Mouse (Mus musculus) heart, embryonic 15.5 days (tissue): ENCODE measurements around the gene Slc23a3. TPM values are rescaled to one million over a fixed set of nuclear protein-coding genes. Genes with fewer than 3 reads are reported as not detected.

Source experiments
- ATAC-seq: fragments of 200-750 bp; cut with Nextera tagmentation; replicated peaks from 2 replicates; pipeline ENCODE4 v1.8.0; 2017; ENCODE audit warnings: low read depth, moderate TSS enrichment; ENCODE audit not compliant: insufficient number of reproducible peaks, insufficient read depth, low FRiP score
- H3K27ac ChIP-seq: fragments of 300-500 bp; sonication (generic); 2 replicates; pipeline ENCODE4 v1.5.1; 2015; ENCODE audit warnings: mild to moderate bottlenecking, inconsistent platforms
- H3K27me3 ChIP-seq: fragments of 300-500 bp; sonication (generic); 2 replicates; pipeline ENCODE4 v1.6.1; 2015; ENCODE audit warnings: inconsistent platforms
- H3K36me3 ChIP-seq: fragments of 300-500 bp; sonication (generic); 2 replicates; pipeline ENCODE4 v1.6.1; 2015; ENCODE audit warnings: mild to moderate bottlenecking, inconsistent platforms
- H3K4me1 ChIP-seq: fragments of 300-500 bp; sonication (generic); replicated peaks from 2 replicates; pipeline ENCODE4 v1.6.1; 2015; ENCODE audit warnings: inconsistent platforms
- H3K4me2 ChIP-seq: fragments of 300-500 bp; sonication (generic); 2 replicates; pipeline ENCODE4 v1.6.1; 2015; ENCODE audit warnings: inconsistent platforms, mild to moderate bottlenecking, moderate library complexity
- H3K4me3 ChIP-seq: fragments of 300-500 bp; sonication (generic); 2 replicates; pipeline ENCODE4 v1.5.1; 2015; ENCODE audit warnings: mild to moderate bottlenecking, inconsistent platforms
- H3K9ac ChIP-seq: fragments of 300-500 bp; sonication (generic); 2 replicates; pipeline ENCODE4 v1.6.1; 2015; ENCODE audit warnings: mild to moderate bottlenecking, inconsistent platforms
- H3K9me3 ChIP-seq: fragments of 300-500 bp; sonication (generic); replicated peaks from 2 replicates; pipeline ENCODE4 v1.6.1; 2016; ENCODE audit warnings: inconsistent platforms
- WGBS: fragments of 180-500 bp; shearing (Covaris S2); methylation state at CpG from one replicate; pipeline ENCODE4 v1.1.7; 2015; ENCODE audit warnings: mixed read lengths; 5-methylcytosine and 5-hydroxymethylcytosine counted together
- polyA plus RNA-seq: library from polyadenylated mRNA; unstranded; fragments of >200 nt; fragmentation: Nextera tagmentation; extraction: Ambion mirVana; gene quantifications from 2 replicates; pipeline ENCODE4 v1.2.1, GENCODE M21; 2015

Gene Slc23a3
- polyA plus RNA-seq, 1 experiment from 2014 or later = 1.2 TPM

DNA sequence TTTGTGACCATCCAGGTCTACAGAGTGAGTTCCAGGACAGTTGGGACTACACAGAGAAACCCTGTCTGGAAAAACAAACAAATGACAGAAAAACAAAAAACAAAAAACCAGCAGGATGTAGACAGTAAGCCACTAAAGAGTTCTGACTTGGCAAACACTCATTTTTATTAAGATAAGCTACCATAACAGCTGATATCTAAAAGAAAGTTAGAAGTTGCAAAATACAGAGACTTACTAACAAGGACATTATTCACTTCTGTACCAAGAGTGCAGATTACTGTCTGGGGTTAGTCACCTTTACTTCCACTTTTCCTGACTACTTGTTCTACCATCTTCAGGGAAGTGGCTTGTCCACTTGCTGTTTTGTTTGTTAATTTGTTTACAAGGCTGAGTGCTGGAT is 25.3 kb upstream of the Slc23a3 start:
- no peaks in the 10 kb centered on the region for H3K36me3 ChIP-seq
- H3K27me3 ChIP-seq = no peaks in the 10 kb centered on the region
- no peaks in the 10 kb centered on the region for H3K9me3 ChIP-seq
- no peak overlapping the region for H3K4me3 ChIP-seq
- no peak overlapping the region for H3K27ac ChIP-seq
- no peaks in the 10 kb centered on the region for H3K4me1 ChIP-seq
- H3K9ac ChIP-seq = no peak overlapping the region
- ATAC-seq = no peak
- H3K4me2 ChIP-seq = no peak overlapping the region

DNA sequence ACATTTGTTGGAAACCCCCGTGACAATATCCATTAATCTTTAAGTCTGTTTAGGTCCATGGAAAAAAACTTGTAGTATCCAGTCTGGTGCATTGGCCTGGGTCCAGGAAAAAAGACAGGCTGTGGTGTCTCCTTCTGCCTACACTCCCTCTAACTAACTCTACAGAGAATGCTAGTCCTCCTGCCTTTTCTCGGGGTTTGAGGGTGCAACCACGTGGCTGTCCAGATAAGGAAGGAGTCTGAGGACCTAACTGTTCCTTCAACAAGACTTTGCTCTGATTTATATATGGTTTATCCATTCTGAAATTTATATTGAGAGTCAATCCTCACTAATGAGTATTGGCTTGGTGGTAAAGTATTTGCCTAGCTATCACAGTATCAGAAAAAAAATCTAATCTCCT is 22.1 kb upstream of the Slc23a3 start:
- H3K9me3 ChIP-seq = no peaks in the 10 kb centered on the region
- no peak overlapping the region for H3K4me2 ChIP-seq
- H3K36me3 ChIP-seq = no peaks in the 10 kb centered on the region
- H3K4me1 ChIP-seq = no peaks in the 10 kb centered on the region
- no peaks in the 10 kb centered on the region for H3K27me3 ChIP-seq
- no peak overlapping the region for H3K4me3 ChIP-seq
- WGBS = 39% methylated on average over 3 of the region's 3 CpGs
- no peak for ATAC-seq
- H3K9ac ChIP-seq = no peak overlapping the region
- no peak overlapping the region for H3K27ac ChIP-seq

DNA sequence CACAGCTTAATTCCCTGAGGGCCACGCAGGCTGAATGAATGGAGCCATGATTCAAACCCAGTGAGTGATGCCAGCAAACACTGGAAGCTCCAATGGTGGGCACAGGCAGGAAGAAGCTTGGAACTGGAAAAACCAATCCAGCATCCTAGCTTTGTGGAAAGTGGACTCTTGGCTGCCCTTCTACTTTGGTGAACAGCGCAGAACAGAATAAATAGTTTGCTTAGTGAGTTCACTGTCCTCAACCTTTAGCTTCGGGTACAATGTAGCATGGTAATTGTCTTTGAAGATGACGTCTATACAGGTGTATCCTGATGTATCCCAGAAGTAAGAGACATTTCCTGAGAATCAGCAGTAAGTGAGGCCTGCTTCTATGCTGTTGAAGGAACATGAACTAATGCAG is 15.0 kb upstream of the Slc23a3 start:
- no peaks in the 10 kb centered on the region for H3K9me3 ChIP-seq
- no peak overlapping the region for H3K4me2 ChIP-seq
- ATAC-seq = no peak
- no peak overlapping the region for H3K27ac ChIP-seq
- peaks cover 2% of the 10 kb centered on the region; the same call in 1 of the 2 replicates for H3K4me1 ChIP-seq
- no peak overlapping the region for H3K4me3 ChIP-seq
- WGBS = 80% methylated on average over 4 of the region's 4 CpGs
- H3K36me3 ChIP-seq = peaks cover 40% of the 10 kb centered on the region
- no peaks in the 10 kb centered on the region for H3K27me3 ChIP-seq
- no peak overlapping the region for H3K9ac ChIP-seq

DNA sequence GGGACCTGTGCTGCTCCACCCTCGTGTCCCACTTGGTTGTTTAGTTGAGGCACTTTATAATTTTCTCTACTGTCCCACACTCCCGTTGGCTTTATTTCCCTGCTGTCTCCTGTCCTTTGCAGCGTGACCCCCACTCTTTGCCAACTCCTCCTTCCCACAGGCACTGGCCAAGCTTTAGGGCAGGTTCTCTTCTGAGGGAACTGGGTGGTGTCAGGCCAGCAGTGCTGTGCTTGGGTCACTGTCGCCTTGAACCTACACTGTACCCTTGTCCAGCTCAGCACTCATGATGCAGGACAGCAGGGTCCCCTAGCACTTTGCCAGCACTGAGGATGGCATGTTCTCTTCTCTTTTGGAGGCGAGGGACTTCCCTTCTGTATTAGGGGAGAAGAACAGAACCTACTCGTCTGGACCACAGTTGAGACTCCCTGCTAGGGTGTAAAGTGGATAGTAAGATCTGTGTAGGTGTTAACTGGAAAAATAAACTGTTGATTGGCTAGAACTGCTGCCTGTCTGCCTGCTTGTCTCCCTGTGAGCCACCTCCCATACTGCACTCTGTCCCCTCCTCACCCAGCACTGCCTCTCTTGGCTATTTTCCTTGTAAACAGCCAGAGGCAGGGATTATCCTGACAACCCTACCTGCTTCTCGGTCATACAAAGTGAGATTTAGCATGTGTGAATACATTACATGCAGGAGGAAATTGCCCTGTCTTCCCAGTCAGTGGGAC is 13.9 kb upstream of the Slc23a3 start:
- Histone ChIP-seq H3K9me3 (no peaks in the 10 kb centered on the region), H3K9ac (no peak overlapping the region), H3K4me2 (no peak overlapping the region), H3K27ac (no peak overlapping the region), H3K36me3 (peaks cover 40% of the 10 kb centered on the region), H3K27me3 (no peaks in the 10 kb centered on the region), H3K4me1 (peaks cover 10% of the 10 kb centered on the region), H3K4me3 (no peak overlapping the region)
- WGBS = 69% methylated on average over 7 of the region's 7 CpGs
- ATAC-seq = no peak

DNA sequence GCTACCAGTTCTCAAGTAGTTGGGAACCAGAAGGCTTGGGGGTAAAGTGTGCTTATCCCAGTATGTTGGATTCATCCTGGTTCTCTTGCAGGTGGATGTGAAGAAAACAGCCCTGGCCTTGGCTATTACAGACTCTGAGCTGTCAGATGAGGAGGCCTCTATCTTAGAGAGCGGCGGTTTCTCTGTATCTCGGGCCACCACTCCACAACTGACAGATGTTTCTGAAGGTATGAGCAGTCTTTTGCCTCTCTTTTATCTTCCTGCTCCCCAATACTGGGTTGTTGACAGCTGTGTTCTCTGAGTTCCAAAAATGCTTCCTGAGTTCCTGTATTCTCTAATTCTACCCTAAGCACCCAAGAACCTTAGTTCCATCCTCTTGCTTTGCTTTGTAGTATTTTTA is 11.9 kb upstream of the Slc23a3 start:
- Histone ChIP-seq H3K4me1 (peaks cover 17% of the 10 kb centered on the region), H3K36me3 (peaks cover 40% of the 10 kb centered on the region), H3K9ac (no peak overlapping the region), H3K4me3 (no peak overlapping the region), H3K9me3 (no peaks in the 10 kb centered on the region), H3K27ac (no peak overlapping the region), H3K4me2 (no peak overlapping the region), H3K27me3 (no peaks in the 10 kb centered on the region)
- WGBS = 87% methylated on average over 3 of the region's 3 CpGs
- no peak for ATAC-seq

DNA sequence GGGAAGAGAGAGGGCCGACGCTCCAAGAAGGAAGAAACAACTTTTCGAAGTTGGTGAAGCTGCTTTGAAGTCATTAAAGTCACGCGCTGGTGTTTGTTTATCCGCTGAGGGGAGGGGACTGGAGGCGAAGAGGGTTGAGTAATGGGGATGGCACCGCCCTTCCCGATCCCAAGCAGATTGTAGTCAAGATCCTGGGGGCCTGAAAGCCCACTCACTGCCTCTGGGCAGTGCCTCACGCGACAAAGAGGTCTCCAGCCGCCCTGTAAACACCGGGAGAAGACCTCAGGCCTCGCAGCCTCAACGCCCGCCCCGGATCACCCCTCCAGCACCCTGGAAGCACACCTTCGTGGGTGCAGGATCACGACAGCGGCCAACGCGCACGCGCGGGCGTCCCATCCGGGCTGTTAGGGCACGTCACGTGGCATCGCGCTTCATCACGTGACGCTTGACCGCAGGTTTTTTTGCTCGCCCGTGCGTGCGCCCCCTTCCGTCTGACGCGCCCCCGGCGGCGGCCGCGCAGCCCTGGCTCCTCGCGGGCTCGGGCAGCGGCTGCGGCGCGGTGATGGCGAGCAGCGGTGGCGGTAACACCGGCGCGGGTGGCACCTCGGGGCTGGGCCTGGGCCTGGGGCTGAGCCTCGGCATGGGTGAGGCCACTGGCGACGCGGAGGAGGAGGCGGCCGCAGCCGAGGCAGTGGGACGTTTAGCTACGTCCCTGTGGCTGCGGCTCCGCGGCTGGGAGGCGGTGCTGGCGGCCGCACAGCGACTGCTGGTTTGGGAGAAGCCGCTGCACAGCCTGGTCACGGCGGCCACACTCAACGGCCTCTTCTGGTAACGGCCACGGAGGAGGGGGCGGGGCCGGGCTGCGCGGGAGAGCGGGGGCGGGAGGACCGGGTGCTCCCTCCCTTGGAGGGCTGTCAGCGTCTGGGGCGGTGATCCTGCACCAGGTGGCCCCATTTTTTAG is 8.9 kb upstream of the Slc23a3 start, which contains the start of the genes Cnppd1 and Retreg2:
Gene Cnppd1, minus strand, starts transcription at position 411 of the 961 bp plus-strand sequence.
Gene Retreg2, plus strand, starts transcription at position 478 of the 961 bp plus-strand sequence.
- H3K9ac ChIP-seq = peak within 1 kb of the TSS; percentile 94
- ATAC-seq = peak; percentile 88
- peak within 1 kb of the TSS; percentile 90 for H3K4me3 ChIP-seq
- no peaks in the 10 kb centered on the region for H3K27me3 ChIP-seq
- under 1% methylated on average over 90 of the region's 91 CpGs for WGBS
- peaks cover 46% of the 10 kb centered on the region for H3K36me3 ChIP-seq
- H3K4me2 ChIP-seq = peak within 1 kb of the TSS; percentile 86
- H3K4me1 ChIP-seq = peaks cover 22% of the 10 kb centered on the region
- H3K27ac ChIP-seq = peak within 1 kb of the TSS; percentile 96
- no peaks in the 10 kb centered on the region for H3K9me3 ChIP-seq

DNA sequence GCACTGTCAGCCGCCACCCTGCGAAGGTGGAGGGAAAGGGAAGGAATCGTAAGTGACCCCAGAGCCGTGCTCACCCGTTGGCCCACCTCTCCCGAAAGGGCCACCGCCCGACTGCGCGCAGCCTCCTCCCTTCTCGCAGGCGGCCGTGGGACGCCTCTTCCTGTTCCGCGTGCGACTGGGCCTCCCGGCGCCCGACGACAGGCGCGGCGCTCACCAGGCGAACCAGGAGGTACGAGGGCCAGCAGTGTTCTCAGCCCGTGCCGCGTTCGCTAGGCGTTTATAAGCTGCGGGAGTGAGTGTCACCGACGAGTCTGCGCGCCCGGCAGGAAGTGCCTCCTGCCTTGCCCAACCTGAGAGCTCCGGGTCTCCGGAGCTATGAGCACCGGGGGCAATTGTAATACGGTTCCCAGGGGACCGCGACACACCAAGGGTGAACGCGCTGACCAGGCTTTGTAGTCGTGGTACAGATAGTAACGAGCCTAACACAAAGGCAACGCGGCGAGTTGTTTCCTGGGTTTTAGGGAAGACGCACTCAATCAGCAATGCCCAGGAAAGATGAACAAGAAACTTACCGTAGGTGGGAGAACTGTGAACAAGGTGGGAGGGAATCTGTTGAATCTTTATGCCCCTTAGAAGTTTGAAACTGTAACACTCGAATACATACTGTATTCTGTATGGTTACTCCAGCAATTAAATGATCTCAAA is 7.9 kb upstream of the Slc23a3 start:
- H3K27me3 ChIP-seq = no peaks in the 10 kb centered on the region
- peak; percentile 28; the same call in 1 of the 2 replicates for ATAC-seq
- peak overlapping the region; percentile 90 for H3K4me3 ChIP-seq
- H3K9ac ChIP-seq = peak overlapping the region; percentile 94
- under 1% methylated on average over 53 of the region's 53 CpGs for WGBS
- peaks cover 22% of the 10 kb centered on the region for H3K4me1 ChIP-seq
- H3K27ac ChIP-seq = peak overlapping the region; percentile 96
- peak overlapping the region; percentile 86 for H3K4me2 ChIP-seq
- H3K9me3 ChIP-seq = no peaks in the 10 kb centered on the region
- H3K36me3 ChIP-seq = peaks cover 47% of the 10 kb centered on the region

DNA sequence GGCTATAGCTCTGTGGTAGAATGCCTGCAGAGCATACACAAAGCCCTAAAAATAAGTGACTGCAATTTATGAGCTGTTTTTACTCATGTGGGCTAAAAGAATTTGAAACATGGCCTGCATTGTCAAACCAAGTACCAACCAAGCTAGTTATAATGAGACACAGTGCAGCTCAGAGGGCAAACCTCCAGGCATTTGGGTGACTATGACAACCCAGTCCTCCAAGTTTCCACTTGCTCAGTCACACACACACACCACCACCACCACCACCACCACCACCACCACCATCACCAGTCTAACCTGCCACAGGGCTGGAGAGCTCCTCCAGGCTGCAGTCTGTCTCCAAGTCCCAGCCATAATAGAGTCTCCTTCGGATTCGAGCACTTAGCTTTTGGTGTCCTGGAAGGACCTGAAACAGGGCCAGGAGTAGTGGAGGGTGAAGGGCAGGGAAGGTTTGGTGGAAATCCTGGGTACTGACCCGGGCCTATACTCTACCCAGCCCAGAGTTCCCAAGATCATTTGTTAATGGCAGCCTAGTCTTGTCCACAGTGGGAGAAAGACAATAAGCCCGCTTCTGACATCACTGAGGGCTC is 7.0 kb upstream of the Slc23a3 start:
- Histone ChIP-seq H3K9ac (peak overlapping the region; percentile 94), H3K27me3 (no peaks in the 10 kb centered on the region), H3K9me3 (no peaks in the 10 kb centered on the region), H3K27ac (peak overlapping the region; percentile 96), H3K4me1 (peaks cover 22% of the 10 kb centered on the region), H3K36me3 (peaks cover 46% of the 10 kb centered on the region), H3K4me2 (peak overlapping the region; percentile 86), H3K4me3 (peak overlapping the region; percentile 90)
- ATAC-seq = no peak
- 57% methylated on average over 4 of the region's 4 CpGs for WGBS

DNA sequence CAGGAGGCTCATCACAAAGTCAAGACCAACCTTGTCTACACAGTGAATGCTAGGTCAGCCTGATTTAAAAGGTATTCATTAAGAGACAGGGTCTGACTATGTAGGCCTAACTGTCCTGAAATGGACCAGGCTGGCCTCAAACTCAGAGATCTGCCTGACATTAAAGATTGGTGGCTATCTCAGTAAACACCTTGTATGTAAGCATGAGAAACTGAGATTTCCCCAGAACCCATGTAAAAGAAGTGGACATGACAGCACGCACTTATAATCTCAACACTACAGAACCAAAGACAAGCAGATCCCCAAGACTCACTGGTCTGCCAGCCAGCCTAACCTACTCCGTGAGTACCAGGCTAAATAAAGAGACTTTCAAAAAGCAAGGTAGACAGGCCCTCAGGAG is 4.8 kb upstream of the Slc23a3 start:
- peaks cover 36% of the 10 kb centered on the region for H3K36me3 ChIP-seq
- ATAC-seq = no peak
- WGBS = 89% methylated on average over 2 of the region's 2 CpGs
- no peak overlapping the region for H3K4me3 ChIP-seq
- H3K9me3 ChIP-seq = no peaks in the 10 kb centered on the region
- no peak overlapping the region for H3K4me2 ChIP-seq
- H3K9ac ChIP-seq = no peak overlapping the region
- no peaks in the 10 kb centered on the region for H3K27me3 ChIP-seq
- no peak overlapping the region for H3K27ac ChIP-seq
- peaks cover 17% of the 10 kb centered on the region for H3K4me1 ChIP-seq

DNA sequence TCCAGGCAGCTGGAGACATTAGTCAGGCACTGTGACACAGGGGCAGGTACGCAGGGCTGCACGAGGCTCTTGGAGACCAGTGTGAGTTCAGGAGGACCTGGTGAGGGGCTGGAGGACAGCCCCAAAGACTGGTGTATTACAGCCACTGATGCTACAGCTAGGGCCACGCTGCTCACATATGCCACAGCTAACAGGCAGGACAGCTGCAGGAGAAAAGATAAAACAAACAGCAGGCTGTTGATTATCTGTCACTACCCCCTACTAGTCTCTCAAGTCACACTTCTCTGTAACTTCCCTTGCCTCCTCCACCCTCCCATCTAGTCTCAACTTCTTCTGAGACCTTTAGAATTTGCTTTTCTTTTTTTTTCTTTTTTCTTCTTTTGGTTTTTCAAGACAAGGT is 3.0 kb upstream of the Slc23a3 start:
- H3K27ac ChIP-seq = no peak overlapping the region
- no peak overlapping the region for H3K4me2 ChIP-seq
- H3K9ac ChIP-seq = no peak overlapping the region
- H3K4me1 ChIP-seq = peaks cover 13% of the 10 kb centered on the region
- no peaks in the 10 kb centered on the region for H3K27me3 ChIP-seq
- ATAC-seq = no peak
- WGBS = 36% methylated on average over 3 of the region's 3 CpGs
- no peaks in the 10 kb centered on the region for H3K9me3 ChIP-seq
- H3K4me3 ChIP-seq = no peak overlapping the region
- peaks cover 36% of the 10 kb centered on the region for H3K36me3 ChIP-seq

DNA sequence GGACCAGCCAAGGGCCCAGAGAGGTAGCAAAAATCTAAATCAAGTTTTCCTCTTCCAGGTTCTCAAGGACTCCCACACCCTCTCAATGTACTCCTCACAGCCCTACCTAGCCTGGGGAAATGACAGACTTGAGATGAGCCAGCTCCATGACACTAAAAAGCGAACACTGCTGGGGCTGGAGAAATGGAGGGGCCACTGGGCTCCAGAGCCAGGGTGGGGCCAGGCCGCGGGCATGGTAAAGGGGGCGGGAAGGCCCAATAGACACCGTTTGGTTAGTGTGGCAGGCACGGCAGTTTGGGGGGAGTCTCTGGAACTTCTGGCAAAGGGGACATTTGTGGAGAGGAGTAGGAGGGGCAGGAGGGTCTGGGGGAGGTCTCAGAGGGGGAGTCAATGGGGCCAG is 2.6 kb upstream of the Slc23a3 start:
- 71% methylated on average over 6 of the region's 6 CpGs for WGBS
- Histone ChIP-seq H3K27me3 (no peaks in the 10 kb centered on the region), H3K4me2 (no peak overlapping the region), H3K27ac (no peak overlapping the region), H3K9ac (no peak overlapping the region), H3K9me3 (no peaks in the 10 kb centered on the region), H3K4me1 (peaks cover 12% of the 10 kb centered on the region), H3K36me3 (peaks cover 36% of the 10 kb centered on the region), H3K4me3 (no peak overlapping the region)
- ATAC-seq = no peak
